Mouse (Mus musculus): ENCODE measurements around the gene Kif17.

- no peak for TF ChIP-seq CTCF (IDR thresholded peaks at IDR 0.05; ENCODE audit: low read depth, low read length)
- TF ChIP-seq POLR2AphosphoS5 (IDR thresholded peaks at IDR 0.05; ENCODE audit: insufficient replicate concordance, low read depth, low read length), result no peak
- no peak for TF ChIP-seq GATA1 (IDR thresholded peaks at IDR 0.05; ENCODE audit: borderline replicate concordance, low read length)
These were observed 26.6 kb upstream of the Kif17 start for GRCm38 (mm10) chr4:138223623-138224022.
